Mouse (Mus musculus) hindbrain, postnatal 0 days (tissue): Measurements from ENCODE around the gene Jade2. TPM values are rescaled to one million over a fixed set of nuclear protein-coding genes. Genes with fewer than 3 reads are reported as not detected.

ENCODE experiments used
- ATAC-seq: fragments of 200-750 bp; cut with Nextera tagmentation; 2 replicates; pipeline ENCODE4 v1.8.0; 2017; ENCODE audit warnings: mild to moderate bottlenecking, moderate TSS enrichment, moderate library complexity
- DNase-seq: peaks from one replicate; pipeline ENCODE4 v3.0.0-alpha.2; 2015; ENCODE audit warnings: low spot score
- H3K27ac ChIP-seq: fragments of 300-500 bp; sonication (generic); 2 replicates; pipeline ENCODE4 v1.5.1; 2014; ENCODE audit warnings: mild to moderate bottlenecking
- H3K27me3 ChIP-seq: fragments of 300-500 bp; sonication (generic); 2 replicates; pipeline ENCODE4 v1.6.1; 2014; ENCODE audit warnings: low read length, mixed read lengths; ENCODE audit not compliant: insufficient read depth
- H3K36me3 ChIP-seq: fragments of 300-500 bp; sonication (generic); 2 replicates; pipeline ENCODE4 v1.6.1; 2014; ENCODE audit warnings: low read length, mixed read lengths; ENCODE audit not compliant: insufficient read depth
- H3K4me1 ChIP-seq: fragments of 300-500 bp; sonication (generic); 2 replicates; pipeline ENCODE4 v1.6.1; 2014; ENCODE audit warnings: antibody characterized with exemption, low read length, mixed read lengths; ENCODE audit not compliant: insufficient read depth
- H3K4me2 ChIP-seq: fragments of 300-500 bp; sonication (generic); 2 replicates; pipeline ENCODE4 v1.6.1; 2014; ENCODE audit warnings: low read depth, mild to moderate bottlenecking, low read length, moderate library complexity, mixed read lengths
- H3K4me3 ChIP-seq: fragments of 300-500 bp; sonication (generic); 2 replicates; pipeline ENCODE4 v1.5.1; 2014; ENCODE audit warnings: low read length
- H3K9ac ChIP-seq: fragments of 300-500 bp; sonication (generic); replicated peaks from 2 replicates; pipeline ENCODE4 v1.6.1; 2014; ENCODE audit warnings: mild to moderate bottlenecking, low read length, moderate library complexity, mixed read lengths
- H3K9me3 ChIP-seq: fragments of 300-500 bp; sonication (generic); 2 replicates; pipeline ENCODE4 v1.6.1; 2016; ENCODE audit warnings: low read length, mixed read lengths
- CTCF ChIP-seq: IDR thresholded peaks from 2 replicates; pipeline ENCODE4 v1.5.1; 2016; ENCODE audit warnings: antibody characterized with exemption, control low read depth, low read depth
- WGBS: fragments of 180-500 bp; shearing (Covaris S2); extraction: QIAGEN DNeasy Blood & Tissue Kit; methylation state at CpG from one replicate; pipeline ENCODE4 v1.1.7; 2014; 5-methylcytosine and 5-hydroxymethylcytosine counted together
- polyA plus RNA-seq: library from polyadenylated mRNA; unstranded; fragments of >200 nt; fragmentation: Nextera tagmentation; extraction: Ambion mirVana; gene quantifications from 2 replicates; pipeline ENCODE4 v1.2.1, GENCODE M21; 2015
- total RNA-seq: library from RNA; depleted of rRNA; stranded (reverse); fragments of >200 nt; gene quantifications from 2 replicates; pipeline ENCODE4 v1.2.3, GENCODE M21; 2014

The Jade2 gene
- total and polyA plus RNA-seq, 2 experiments from 2014 or later = 1.1 to 4.3 TPM

- no peak for DNase-seq
- Histone ChIP-seq H3K4me3 (no peak overlapping the region), H3K27me3 (no peaks in the 10 kb centered on the region), H3K9ac (no peak overlapping the region), H3K4me1 (peaks cover 4% of the 10 kb centered on the region; the same call in 1 of the 2 replicates), H3K27ac (no peak overlapping the region), H3K9me3 (no peaks in the 10 kb centered on the region), H3K4me2 (no peak overlapping the region), H3K36me3 (peaks cover 5% of the 10 kb centered on the region; the same call in 1 of the 2 replicates)
- no peak for ATAC-seq
- TF ChIP-seq CTCF = no peak
- WGBS = 85% methylated on average over 4 of the region's 4 CpGs
Observed at GRCm38 (mm10) chr11:51843168-51843567, 14.3 kb downstream of the Jade2 start.

GRCm38 (mm10) chr11:51841149-51841548 is 16.3 kb downstream of the Jade2 start:
- TF ChIP-seq CTCF = no peak
- H3K27ac ChIP-seq = no peak overlapping the region
- H3K4me2 ChIP-seq = no peak overlapping the region
- H3K9ac ChIP-seq = no peak overlapping the region
- H3K4me3 ChIP-seq = no peak overlapping the region
- WGBS = 79% methylated on average over 9 of the region's 9 CpGs
- peaks cover under 1% of the 10 kb centered on the region; the same call in 1 of the 2 replicates for H3K36me3 ChIP-seq
- DNase-seq (no peak), ATAC-seq (no peak)
- peaks cover 4% of the 10 kb centered on the region; the same call in 1 of the 2 replicates for H3K4me1 ChIP-seq
- no peaks in the 10 kb centered on the region for H3K9me3 ChIP-seq
- H3K27me3 ChIP-seq = no peaks in the 10 kb centered on the region

GRCm38 (mm10) chr11:51840657-51841056 is 16.8 kb downstream of the Jade2 start:
- Histone ChIP-seq H3K36me3 (no peaks in the 10 kb centered on the region), H3K4me3 (no peak overlapping the region), H3K4me1 (peaks cover 4% of the 10 kb centered on the region; the same call in 1 of the 2 replicates), H3K4me2 (no peak overlapping the region), H3K27ac (no peak overlapping the region), H3K9ac (no peak overlapping the region), H3K9me3 (no peaks in the 10 kb centered on the region), H3K27me3 (no peaks in the 10 kb centered on the region)
- no peak for DNase-seq
- WGBS = 89% methylated on average over 9 of the region's 9 CpGs
- no peak for TF ChIP-seq CTCF
- no peak for ATAC-seq

- 85% methylated on average over 11 of the region's 11 CpGs for WGBS
- no peak for TF ChIP-seq CTCF
Observed at GRCm38 (mm10) chr11:51839973-51840372, 17.5 kb downstream of the Jade2 start.

GRCm38 (mm10) chr11:51839106-51839505 is 18.3 kb downstream of the Jade2 start:
- no peak overlapping the region for H3K27ac ChIP-seq
- H3K4me2 ChIP-seq = no peak overlapping the region
- H3K36me3 ChIP-seq = no peaks in the 10 kb centered on the region
- H3K4me3 ChIP-seq = no peak overlapping the region
- H3K9ac ChIP-seq = no peak overlapping the region
- H3K9me3 ChIP-seq = no peaks in the 10 kb centered on the region
- ATAC-seq (no peak), DNase-seq (no peak)
- WGBS = 82% methylated on average over 2 of the region's 2 CpGs
- no peaks in the 10 kb centered on the region for H3K4me1 ChIP-seq
- TF ChIP-seq CTCF = no peak
- H3K27me3 ChIP-seq = no peaks in the 10 kb centered on the region

More at GRCm38 (mm10) chr11:51839973-51840372, 17.5 kb downstream of the Jade2 start:
- H3K4me3 ChIP-seq = no peak overlapping the region
- H3K27ac ChIP-seq = no peak overlapping the region
- H3K4me2 ChIP-seq = no peak overlapping the region
- no peak overlapping the region for H3K9ac ChIP-seq
- no peak for DNase-seq
- no peaks in the 10 kb centered on the region for H3K27me3 ChIP-seq
- no peaks in the 10 kb centered on the region for H3K36me3 ChIP-seq
- H3K4me1 ChIP-seq = peaks cover 4% of the 10 kb centered on the region; the same call in 1 of the 2 replicates
- ATAC-seq = no peak
- H3K9me3 ChIP-seq = no peaks in the 10 kb centered on the region

GRCm38 (mm10) chr11:51837164-51838153 is 20.0 kb downstream of the Jade2 start:
- DNase-seq (no peak), ATAC-seq (no peak)
- H3K9ac ChIP-seq = no peak overlapping the region
- 69% methylated on average over 8 of the region's 8 CpGs for WGBS
- TF ChIP-seq CTCF = no peak
- H3K4me2 ChIP-seq = no peak overlapping the region
- H3K27ac ChIP-seq = no peak overlapping the region
- H3K27me3 ChIP-seq = no peaks in the 10 kb centered on the region
- no peak overlapping the region for H3K4me3 ChIP-seq
- H3K9me3 ChIP-seq = no peaks in the 10 kb centered on the region
- H3K4me1 ChIP-seq = peaks cover 8% of the 10 kb centered on the region; the same call in 1 of the 2 replicates
- H3K36me3 ChIP-seq = 0 out of 2 replicates have a peak, but pooled peaks cover 4% of the 10 kb centered on the region
